Comparison of ENCODE assay signal across 14 mouse cellular contexts in genomic region chr19:20344052-20344451, GRCm38 (mm10). TPM values are rescaled to one million over a fixed set of nuclear protein-coding genes. Genes with fewer than 3 reads are reported as not detected.
DNase-seq lines count a peak whose midpoint lies in the region; ATAC-seq and TF ChIP-seq lines count a peak whose summit lies in the region.
"Had no signal": no experiment of that assay in that cellular context is flagged by ENCODE, and none has a peak within 500 bp of the region (broad histone marks: within the 10 kb centered on the region; RNA-seq: fewer than 3 reads in every experiment).

No protein-coding gene starts in this region.

- ATAC-seq in midbrain, embryonic 13.5 days, result peak; percentile 62; the same call in 1 of the 2 replicates
- ATAC-seq in midbrain, embryonic 11.5 days (ENCODE audit: low FRiP score), result no peak
- ATAC-seq in midbrain, embryonic 16.5 days, result peak; percentile 61; the same call in 1 of the 2 replicates
- ATAC-seq: intestine, embryonic 16.5 days had no signal

- no peaks in the 10 kb centered on the region for H3K9me3 ChIP-seq in midbrain, embryonic 13.5 days
- no peaks in the 10 kb centered on the region for H3K9me3 ChIP-seq in midbrain, embryonic 11.5 days (ENCODE audit: control insufficient read depth, low read length)
- no peaks in the 10 kb centered on the region for H3K9me3 ChIP-seq in midbrain, embryonic 16.5 days (replicated peaks; ENCODE audit: control insufficient read depth, low read length, poor library complexity, severe bottlenecking)
- H3K9me3 ChIP-seq: embryonic facial prominence, embryonic 10.5 days; heart, embryonic 15.5 days had no signal

- H3K36me3 ChIP-seq in midbrain, embryonic 13.5 days, result no peaks in the 10 kb centered on the region
- H3K36me3 ChIP-seq in midbrain, embryonic 11.5 days (ENCODE audit: control insufficient read depth, insufficient read depth, low read length), result no peaks in the 10 kb centered on the region
- H3K36me3 ChIP-seq in midbrain, embryonic 16.5 days (ENCODE audit: control insufficient read depth, insufficient read depth, low read length), result no peaks in the 10 kb centered on the region
- H3K36me3 ChIP-seq: embryonic facial prominence, embryonic 10.5 days; heart, embryonic 15.5 days had no signal

- H3K4me3 ChIP-seq in layer of hippocampus, adult 2 months, result peak overlapping the region; percentile 8; the same call in 1 of the 2 replicates
- no peak overlapping the region for H3K4me3 ChIP-seq in midbrain, embryonic 13.5 days (replicated peaks)
- no peak overlapping the region for H3K4me3 ChIP-seq in midbrain, embryonic 11.5 days (ENCODE audit: low read depth, low read length)
- no peak overlapping the region for H3K4me3 ChIP-seq in midbrain, embryonic 16.5 days (ENCODE audit: low read depth, low read length)
- H3K4me3 ChIP-seq: embryonic facial prominence, embryonic 10.5 days; heart, embryonic 15.5 days had no signal

- H3K9ac ChIP-seq in midbrain, embryonic 13.5 days (replicated peaks), result no peak overlapping the region
- H3K9ac ChIP-seq in midbrain, embryonic 11.5 days (ENCODE audit: low read length), result no peak overlapping the region
- peak overlapping the region; percentile 45; the same call in 1 of the 2 replicates for H3K9ac ChIP-seq in midbrain, embryonic 16.5 days (ENCODE audit: low read depth, low read length)
- H3K9ac ChIP-seq: heart, embryonic 15.5 days had no signal

- no peak for TF ChIP-seq CTCF in layer of hippocampus, adult 2 months (conservative IDR thresholded peaks at IDR 0.05)

- 0 out of 2 replicates have a peak overlapping the region, but pooled peaks have one; percentile 19 for H3K27ac ChIP-seq in layer of hippocampus, adult 2 months
- peak overlapping the region; percentile 70; the same call in 1 of the 2 replicates for H3K27ac ChIP-seq in midbrain, embryonic 13.5 days
- no peak overlapping the region for H3K27ac ChIP-seq in midbrain, embryonic 11.5 days (ENCODE audit: low read depth, low read length)
- H3K27ac ChIP-seq in midbrain, embryonic 16.5 days (ENCODE audit: low read length), result peak overlapping the region; percentile 65
- H3K27ac ChIP-seq: embryonic facial prominence, embryonic 10.5 days; heart, embryonic 15.5 days; stomach, postnatal 0 days had no signal

- 70% methylated on average over 10 of the region's 10 CpGs for WGBS in midbrain, embryonic 13.5 days
- WGBS in midbrain, embryonic 11.5 days, result 83% methylated on average over 10 of the region's 10 CpGs
- 56% methylated on average over 10 of the region's 10 CpGs for WGBS in midbrain, embryonic 16.5 days

- H3K27me3 ChIP-seq in midbrain, embryonic 13.5 days, result no peaks in the 10 kb centered on the region
- no peaks in the 10 kb centered on the region for H3K27me3 ChIP-seq in midbrain, embryonic 11.5 days (ENCODE audit: control insufficient read depth, insufficient read depth, low read length)
- H3K27me3 ChIP-seq in midbrain, embryonic 16.5 days (ENCODE audit: control insufficient read depth, insufficient read depth, low read depth, low read length), result no peaks in the 10 kb centered on the region
- H3K27me3 ChIP-seq: heart, embryonic 15.5 days had no signal

- DNase-seq in layer of hippocampus, adult 2 months (ENCODE audit: low spot score in 2 of 2), result no peak
- no peak for DNase-seq in layer of hippocampus, postnatal 14 days (ENCODE audit: low spot score in 2 of 2)
- no peak for DNase-seq in midbrain, embryonic 11.5 days (ENCODE audit: low spot score, missing footprints)
- DNase-seq in kidney, adult 9 months, result no peak
- DNase-seq in left cerebral cortex, adult 18-20 months (ENCODE audit: low spot score in 2 of 2), result no peak
- DNase-seq: gastrocnemius, postnatal 36 days; heart, postnatal 4 days; liver had no signal

- 0 out of 2 replicates have a peak overlapping the region, but pooled peaks have one; percentile 19 for H3K4me2 ChIP-seq in midbrain, embryonic 13.5 days (replicated peaks)
- H3K4me2 ChIP-seq in midbrain, embryonic 11.5 days, result no peak overlapping the region
- H3K4me2 ChIP-seq in midbrain, embryonic 16.5 days (ENCODE audit: low read length), result peak overlapping the region; percentile 43
- H3K4me2 ChIP-seq: heart, embryonic 15.5 days had no signal

- 0 out of 2 replicates have a peak, but pooled peaks cover 5% of the 10 kb centered on the region for H3K4me1 ChIP-seq in midbrain, embryonic 13.5 days (replicated peaks)
- no peaks in the 10 kb centered on the region for H3K4me1 ChIP-seq in midbrain, embryonic 11.5 days (ENCODE audit: control insufficient read depth, insufficient read depth, low read length)
- peaks cover 6% of the 10 kb centered on the region; the same call in 1 of the 2 replicates for H3K4me1 ChIP-seq in midbrain, embryonic 16.5 days (ENCODE audit: control insufficient read depth, insufficient read depth, low read length)
- H3K4me1 ChIP-seq: embryonic facial prominence, embryonic 10.5 days; heart, embryonic 15.5 days had no signal

RNA-seq across cellular contexts. Expression of gene Anxa1, which starts 46.7 kb away (rescaled TPM):
- under 1 TPM; 0.71 to 1.00 TPM for total RNA-seq in layer of hippocampus, adult 2 months (2021)
- 1 to 10 TPM in 1 of 2 experiments, under 1 TPM in 1; 0.79 to 1.2 TPM for total RNA-seq in layer of hippocampus, postnatal 14 days (2021)
- polyA plus RNA-seq in midbrain, embryonic 13.5 days (2015; fragmentation: Nextera tagmentation; extraction: Ambion mirVana), result 3.0 and 5.6 TPM in 2 replicates
- 2.6 and 3.7 TPM in 2 replicates for polyA plus RNA-seq in midbrain, embryonic 11.5 days (2014; fragmentation: Nextera tagmentation; extraction: Ambion mirVana)
- polyA plus RNA-seq in midbrain, embryonic 16.5 days (2015; fragmentation: Nextera tagmentation; extraction: Ambion mirVana), result 7.5 and 9.0 TPM in 2 replicates
- total RNA-seq in left cerebral cortex, adult 18-20 months (2021), result 1 to 10 TPM; 2.4 to 2.6 TPM
